Mouse (Mus musculus) mature B cell (primary cell): ENCODE measurements around the gene Adam15.

Source experiments
- in situ Hi-C: fragments of 300-500 bp; cut with MboI; formaldehyde crosslinking; loops from 2 replicates; pipeline ENCODE4 v1.14.3; 2019

The Adam15 gene

GRCm38 (mm10) chr3:89349869-89350501, at the start of gene Adam15:
Gene Adam15 (minus strand): TSS chr3:89349996.
- in situ Hi-C loops, result loop anchor here (10.0 kb wide), 1 partner anchor 135 kb away; no protein-coding TSS in a partner anchor

GRCm38 (mm10) chr3:89396654-89397005, 46.8 kb upstream of the Adam15 start:
- in situ Hi-C loops, result no loop called here

GRCm38 (mm10) chr3:89395806-89396653, 46.2 kb upstream of the Adam15 start:
- in situ Hi-C loops, result no loop called here

- in situ Hi-C loops, result no loop called here
Observed at GRCm38 (mm10) chr3:89395419-89395805, 45.6 kb upstream of the Adam15 start.

- in situ Hi-C loops, result no loop called here
Observed at GRCm38 (mm10) chr3:89394894-89395256, 45.1 kb upstream of the Adam15 start.

GRCm38 (mm10) chr3:89394006-89394893, 44.5 kb upstream of the Adam15 start, which contains the start of gene Zbtb7b:
Gene Zbtb7b (minus strand): TSS chr3:89394776.
- in situ Hi-C loops, result no loop called here

GRCm38 (mm10) chr3:89393605-89394004, 43.8 kb upstream of the Adam15 start:
- in situ Hi-C loops, result no loop called here

GRCm38 (mm10) chr3:89392871-89393311, 43.1 kb upstream of the Adam15 start:
- in situ Hi-C loops, result no loop called here

- in situ Hi-C loops, result no loop called here
Observed at GRCm38 (mm10) chr3:89391663-89392511, 42.1 kb upstream of the Adam15 start.

GRCm38 (mm10) chr3:89390699-89391662, 41.2 kb upstream of the Adam15 start:
- in situ Hi-C loops, result no loop called here

GRCm38 (mm10) chr3:89390111-89390515, 40.3 kb upstream of the Adam15 start:
- in situ Hi-C loops, result no loop called here

- in situ Hi-C loops, result no loop called here
Observed at GRCm38 (mm10) chr3:89388901-89389740, 39.3 kb upstream of the Adam15 start.

- in situ Hi-C loops, result no loop called here
Observed at GRCm38 (mm10) chr3:89388134-89388881, 38.5 kb upstream of the Adam15 start.

- in situ Hi-C loops, result no loop called here
Observed at GRCm38 (mm10) chr3:89387632-89388031, 37.8 kb upstream of the Adam15 start.

GRCm38 (mm10) chr3:89386438-89387420, 36.9 kb upstream of the Adam15 start:
- in situ Hi-C loops, result no loop called here

- in situ Hi-C loops, result no loop called here
Observed at GRCm38 (mm10) chr3:89385451-89385850, 35.7 kb upstream of the Adam15 start.
